ENCODE assay signal across 8 mouse cellular contexts in the genomic region with DNA sequence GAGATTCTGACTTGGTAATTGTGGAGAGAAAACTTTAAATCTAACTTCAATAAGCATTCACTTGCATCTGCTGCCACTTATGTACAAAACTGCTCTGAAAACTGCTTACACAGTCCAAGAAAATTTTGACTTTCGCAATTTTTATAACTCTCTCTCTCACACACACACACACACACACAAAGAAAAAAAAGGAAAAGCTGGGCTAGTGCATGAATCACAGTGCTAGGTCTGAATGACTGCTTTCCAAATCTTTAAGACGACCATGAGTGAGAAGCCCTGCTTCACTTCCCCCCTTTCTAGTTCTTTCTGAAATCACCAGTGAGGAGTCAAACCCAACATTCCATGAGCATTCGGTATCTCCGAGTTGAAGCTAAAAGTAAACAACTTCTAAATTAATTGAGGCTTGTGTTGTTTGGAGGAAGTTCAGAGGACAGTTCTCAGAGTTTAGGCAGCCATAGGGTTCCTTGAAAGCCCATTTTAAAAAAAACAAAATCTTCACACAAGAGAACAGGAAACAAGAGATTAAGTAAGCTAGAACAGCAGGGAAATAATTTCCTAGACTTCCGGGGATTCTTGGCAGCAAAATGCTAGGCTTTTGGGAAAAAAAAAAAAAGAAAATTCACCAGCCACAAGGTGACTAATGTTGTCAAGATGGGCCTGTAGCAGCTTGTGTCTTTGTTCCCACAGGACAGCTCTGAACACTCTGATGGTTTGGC. TPM values are rescaled to one million over a fixed set of nuclear protein-coding genes. Genes with fewer than 3 reads are reported as not detected.
DNase-seq lines count a peak whose midpoint lies in the region; ATAC-seq and TF ChIP-seq lines count a peak whose summit lies in the region.
"Had no signal": no experiment of that assay in that cellular context is flagged by ENCODE, and none has a peak within 500 bp of the region (broad histone marks: within the 10 kb centered on the region; RNA-seq: fewer than 3 reads in every experiment).

No protein-coding gene starts in this region.

- intact Hi-C loops in left cerebral cortex, adult 2 months (cut with DNase I) = loop anchor here (10.0 kb wide), 2 partner anchors 614 to 716 kb away; partner anchors contain the start of gene Rbm26

- no peak for TF ChIP-seq POLR2A in ES-Bruce4 (IDR thresholded peaks at IDR 0.05; ENCODE audit: insufficient read depth, low read length)

- H3K27me3 ChIP-seq in ES-Bruce4 (ENCODE audit: control insufficient read depth, insufficient read depth, low read length, poor library complexity, severe bottlenecking) = no peaks in the 10 kb centered on the region
- H3K27me3 ChIP-seq in heart, postnatal 0 days (ENCODE audit: control insufficient read depth, insufficient read depth, low read length) = no peaks in the 10 kb centered on the region
- H3K27me3 ChIP-seq: neural tube, embryonic 13.5 days had no signal

- no peaks in the 10 kb centered on the region for H3K4me1 ChIP-seq in ES-Bruce4 (ENCODE audit: control insufficient read depth, insufficient read depth, low read length)
- H3K4me1 ChIP-seq in heart, postnatal 0 days (ENCODE audit: control insufficient read depth, insufficient read depth) = peaks cover 17% of the 10 kb centered on the region

- TF ChIP-seq CTCF in ES-Bruce4 (IDR thresholded peaks at IDR 0.05; ENCODE audit: low read depth, low read length) = no peak
- TF ChIP-seq CTCF in heart, postnatal 0 days (IDR thresholded peaks at IDR 0.05; ENCODE audit: low read depth) = no peak
- TF ChIP-seq CTCF in left cerebral cortex, adult 2 months (IDR thresholded peaks at IDR 0.05) = no peak

- no peaks in the 10 kb centered on the region for H3K9me3 ChIP-seq in ES-Bruce4 (replicated peaks; ENCODE audit: control insufficient read depth, insufficient read depth, low read length, poor library complexity, severe bottlenecking)
- H3K9me3 ChIP-seq in heart, postnatal 0 days (replicated peaks; ENCODE audit: control insufficient read depth, low read length) = no peaks in the 10 kb centered on the region
- H3K9me3 ChIP-seq: neural tube, embryonic 13.5 days had no signal

- 30% methylated on average over 5 of the region's 5 CpGs for WGBS in heart, postnatal 0 days

- no peak for ATAC-seq in heart, postnatal 0 days (ENCODE audit: insufficient read depth, low read depth)

- H3K4me3 ChIP-seq in ES-Bruce4 (ENCODE audit: low read depth, low read length) = no peak overlapping the region
- H3K4me3 ChIP-seq in heart, postnatal 0 days (ENCODE audit: low read depth, low read length) = no peak overlapping the region
- no peak overlapping the region for H3K4me3 ChIP-seq in left cerebral cortex, adult 2 months
- H3K4me3 ChIP-seq: neural tube, embryonic 13.5 days had no signal

- DNase-seq in kidney, adult 9 months = peak; percentile 45
- no peak for DNase-seq in kidney, adult 8-10 months
- DNase-seq in 3T3-L1 (ENCODE audit: low read depth, low spot score) = peak; percentile 85
- peak; percentile 32 for DNase-seq in heart, postnatal 0 days (ENCODE audit: low spot score)
- DNase-seq in left cerebral cortex, adult 2 months (ENCODE audit: extremely low spot score in 1 of 2, low spot score in 2 of 2) = no peak
- no peak for DNase-seq in adrenal gland, adult 18-20 months (ENCODE audit: low spot score in 2 of 2)

- no peak for TF ChIP-seq EP300 in ES-Bruce4 (IDR thresholded peaks at IDR 0.05; ENCODE audit: insufficient read depth, low read depth, low read length)
- 0 out of 2 replicates have a peak, but pooled peaks have one; percentile 33 for TF ChIP-seq EP300 in heart, postnatal 0 days (IDR thresholded peaks at IDR 0.05; ENCODE audit: low read depth)

- H3K27ac ChIP-seq in ES-Bruce4 (ENCODE audit: insufficient read depth, low read length) = peak overlapping the region; percentile 42; the same call in 1 of the 2 replicates
- peak overlapping the region; percentile 50 for H3K27ac ChIP-seq in heart, postnatal 0 days (ENCODE audit: low read depth)
- no peak overlapping the region for H3K27ac ChIP-seq in left cerebral cortex, adult 2 months
- H3K27ac ChIP-seq: neural tube, embryonic 13.5 days had no signal

- peaks cover 51% of the 10 kb centered on the region for H3K36me3 ChIP-seq in ES-Bruce4 (ENCODE audit: control insufficient read depth, insufficient read depth, low read length, poor library complexity, severe bottlenecking)
- H3K36me3 ChIP-seq in heart, postnatal 0 days (replicated peaks; ENCODE audit: control insufficient read depth, insufficient read depth, low read length) = peaks cover 15% of the 10 kb centered on the region; the same call in 1 of the 2 replicates

- H3K4me2 ChIP-seq in heart, postnatal 0 days (ENCODE audit: low read depth, low read length) = no peak overlapping the region
- H3K4me2 ChIP-seq: neural tube, embryonic 13.5 days had no signal

- H3K9ac ChIP-seq in ES-Bruce4 (ENCODE audit: low read depth, poor library complexity, severe bottlenecking) = no peak overlapping the region
- no peak overlapping the region for H3K9ac ChIP-seq in heart, postnatal 0 days (replicated peaks; ENCODE audit: low read depth, low read length)
- H3K9ac ChIP-seq: neural tube, embryonic 13.5 days had no signal

RNA-seq across cellular contexts. Expression of gene Spry2, which starts 5.9 kb away (rescaled TPM):
- polyA plus RNA-seq in ES-Bruce4 (2011; ENCODE audit: insufficient read depth, insufficient read length, low read depth, missing spikeins) = 69.6 and 71.3 TPM in 2 replicates
- total RNA-seq in heart, postnatal 0 days (2014; rRNA removed; ENCODE audit: low replicate concordance) = 30.3 and 39.8 TPM in 2 replicates
- 69.7 and 73.9 TPM in 2 replicates for polyA plus RNA-seq in heart, postnatal 0 days (2015; fragmentation: Nextera tagmentation; extraction: Ambion mirVana)
- 100 to 1,000 TPM in 1 of 2 experiments, 10 to 100 TPM in 1; 96.2 to 102 TPM for total RNA-seq in left cerebral cortex, adult 2 months (2021)
- total RNA-seq in adrenal gland, adult 18-20 months (2021) = 10 to 100 TPM; 28.3 to 29.1 TPM

Comparison
In these comparisons a context has a peak if more than half of its experiments do, and no peak if none do; other contexts are left out.
1. DNase-seq: peak in kidney, adult 9 months (single experiment), 3T3-L1 (single experiment) and heart, postnatal 0 days (single experiment); none in kidney, adult 8-10 months (0 of 2), left cerebral cortex, adult 2 months (0 of 2) and adrenal gland, adult 18-20 months (0 of 2).